Mouse (Mus musculus) CH12.LX (cell line): Measurements from ENCODE around the gene Pxn. TPM values are rescaled to one million over a fixed set of nuclear protein-coding genes. Genes with fewer than 3 reads are reported as not detected.

Experiments used
- DNase-seq: peaks from one replicate; pipeline ENCODE4 v3.0.0-alpha.2; 2013; ENCODE audit errors: extremely low read depth
- H3K27ac ChIP-seq: 2 replicates; pipeline ENCODE4 v1.5.1; 2012; ENCODE audit warnings: low read depth, mild to moderate bottlenecking, control low read depth, moderate library complexity; ENCODE audit not compliant: insufficient read depth
- H3K27me3 ChIP-seq: replicated peaks from 2 replicates; pipeline ENCODE3; 2012; ENCODE audit warnings: inconsistent platforms
- H3K36me3 ChIP-seq, 2 experiments: replicated peaks in 1 of 2; 2 replicates each; pipeline versions ENCODE3 to v1.6.1; 2012; ENCODE audit warnings: inconsistent platforms in 1 of 2, low read length in 1 of 2, mild to moderate bottlenecking in 1 of 2, mixed read lengths in 1 of 2, moderate library complexity in 1 of 2; ENCODE audit not compliant: control insufficient read depth in 1 of 2, insufficient read depth in 1 of 2
- H3K4me1 ChIP-seq, 2 experiments: 2 replicates each; pipeline ENCODE4 v1.6.1; 2012; ENCODE audit warnings: inconsistent platforms in 1 of 2, moderate library complexity in 1 of 2; ENCODE audit not compliant: insufficient read depth in 2 of 2, control insufficient read depth in 1 of 2
- H3K4me2 ChIP-seq: 2 replicates; pipeline ENCODE4 v1.6.1; 2012; ENCODE audit warnings: low read depth, mild to moderate bottlenecking, control low read depth; ENCODE audit not compliant: poor library complexity, insufficient read depth, severe bottlenecking
- H3K4me3 ChIP-seq, 3 experiments: fragments of 150-350 bp in 1 of 3; sonication (generic) in 1 of 3; replicated peaks in 1 of 3; 2 replicates each; pipeline versions ENCODE3 to v1.5.1; 2011 to 2012; ENCODE audit warnings: low read depth in 2 of 3, low read length in 2 of 3, mild to moderate bottlenecking in 2 of 3, moderate library complexity in 2 of 3, control low read depth in 1 of 3, improper control_type of control experiment in 1 of 3, inconsistent platforms in 1 of 3, mixed read lengths in 1 of 3; ENCODE audit not compliant: poor library complexity in 1 of 3
- H3K79me2 ChIP-seq: replicated peaks from 2 replicates; pipeline ENCODE4 v1.6.1; 2012; ENCODE audit warnings: mild to moderate bottlenecking, moderate library complexity; ENCODE audit not compliant: control insufficient read depth, poor library complexity, insufficient read depth, severe bottlenecking; ENCODE audit errors: extremely low read depth
- H3K9ac ChIP-seq: 2 replicates; pipeline ENCODE4 v1.6.1; 2012; ENCODE audit warnings: low read depth, mild to moderate bottlenecking, control low read depth, moderate library complexity; ENCODE audit not compliant: insufficient read depth
- H3K9me3 ChIP-seq: replicated peaks from 2 replicates; pipeline ENCODE3; 2012; ENCODE audit warnings: low read length, inconsistent platforms, mixed read lengths
- BHLHE40 ChIP-seq: IDR thresholded peaks from 2 replicates; pipeline ENCODE4 v1.6.1; 2011; ENCODE audit warnings: mild to moderate bottlenecking, low read depth, low read length, improper control_type of control experiment
- CHD1 ChIP-seq: IDR thresholded peaks from 2 replicates; pipeline ENCODE4 v1.6.1; 2012; ENCODE audit warnings: low read depth, low read length, improper control_type of control experiment, inconsistent platforms
- CTCF ChIP-seq, 2 experiments: IDR thresholded peaks in 1 of 2; conservative IDR thresholded peaks in 1 of 2; 2 replicates each; pipeline ENCODE4 v1.5.1; 2011 to 2012; ENCODE audit warnings: low read depth in 2 of 2, low read length in 2 of 2, improper control_type of control experiment in 1 of 2, inconsistent platforms in 1 of 2, mild to moderate bottlenecking in 1 of 2, moderate library complexity in 1 of 2
- E2F4 ChIP-seq: IDR thresholded peaks from 2 replicates; pipeline ENCODE4 v1.6.1; 2011; ENCODE audit warnings: low read depth, low read length, improper control_type of control experiment; ENCODE audit not compliant: insufficient replicate concordance
- ELF1 ChIP-seq: IDR thresholded peaks from 2 replicates; pipeline ENCODE4 v1.6.1; 2014; ENCODE audit warnings: low read depth, mild to moderate bottlenecking, inconsistent platforms, low read length, improper control_type of control experiment
- HCFC1 ChIP-seq: IDR thresholded peaks from 2 replicates; pipeline ENCODE4 v1.6.1; 2012; ENCODE audit warnings: low read depth, mild to moderate bottlenecking, inconsistent platforms, low read length, improper control_type of control experiment
- IRF4 ChIP-seq: IDR thresholded peaks from 2 replicates; pipeline ENCODE4 v1.6.1; 2014; ENCODE audit warnings: low read depth, mild to moderate bottlenecking, inconsistent platforms, low read length, improper control_type of control experiment
- JUN ChIP-seq: IDR thresholded peaks from 2 replicates; pipeline ENCODE4 v1.6.1; 2011; ENCODE audit warnings: low read depth, mild to moderate bottlenecking, low read length, improper control_type of control experiment, moderate library complexity; ENCODE audit not compliant: insufficient read depth
- KAT2A ChIP-seq: IDR thresholded peaks from 2 replicates; pipeline ENCODE4 v1.6.1; 2012; ENCODE audit warnings: low read length, improper control_type of control experiment, inconsistent platforms; ENCODE audit not compliant: insufficient replicate concordance
- MAFK ChIP-seq: IDR thresholded peaks from 2 replicates; pipeline ENCODE4 v1.6.1; 2011; ENCODE audit warnings: low read length, improper control_type of control experiment; ENCODE audit not compliant: insufficient replicate concordance
- MAX ChIP-seq: IDR thresholded peaks from 2 replicates; pipeline ENCODE4 v1.6.1; 2011; ENCODE audit warnings: low read length, improper control_type of control experiment
- MAZ ChIP-seq: IDR thresholded peaks from 2 replicates; pipeline ENCODE4 v1.6.1; 2012; ENCODE audit warnings: low read depth, mild to moderate bottlenecking, inconsistent platforms, low read length, improper control_type of control experiment, moderate library complexity
- MXI1 ChIP-seq: IDR thresholded peaks from 2 replicates; pipeline ENCODE4 v1.6.1; 2011; ENCODE audit warnings: mild to moderate bottlenecking, low read depth, low read length, improper control_type of control experiment
- PAX5 ChIP-seq: IDR thresholded peaks from 2 replicates; pipeline ENCODE4 v1.6.1; 2012; ENCODE audit warnings: low read length, inconsistent platforms, mixed read lengths
- POLR2A ChIP-seq: IDR thresholded peaks from 2 replicates; pipeline ENCODE4 v1.6.1; 2011; ENCODE audit warnings: low read depth, mild to moderate bottlenecking, improper control_type of control experiment, low read length
- RAD21 ChIP-seq: IDR thresholded peaks from 2 replicates; pipeline ENCODE4 v1.6.1; 2011; ENCODE audit warnings: low read depth, mild to moderate bottlenecking, low read length, improper control_type of control experiment, moderate library complexity
- TBP ChIP-seq: conservative IDR thresholded peaks from 2 replicates; pipeline ENCODE4 v1.6.1; 2011; ENCODE audit warnings: low read depth, low read length, improper control_type of control experiment
- TCF12 ChIP-seq: IDR thresholded peaks from 2 replicates; pipeline ENCODE4 v1.6.1; 2014; ENCODE audit warnings: low read depth, mild to moderate bottlenecking, inconsistent platforms, low read length, improper control_type of control experiment
- USF1 ChIP-seq: IDR thresholded peaks from 2 replicates; pipeline ENCODE4 v1.6.1; 2014; ENCODE audit warnings: low read depth, mild to moderate bottlenecking, inconsistent platforms, low read length, improper control_type of control experiment
- ZMIZ1 ChIP-seq: IDR thresholded peaks from 2 replicates; pipeline ENCODE4 v1.6.1; 2012; ENCODE audit warnings: low read depth, mild to moderate bottlenecking, inconsistent platforms, low read length, improper control_type of control experiment
- ZNF384 ChIP-seq: IDR thresholded peaks from 2 replicates; pipeline ENCODE4 v1.6.1; 2012; ENCODE audit warnings: low read depth, low read length, improper control_type of control experiment, inconsistent platforms
- dilution Hi-C: fragments of 300-500 bp; cut with MboI; formaldehyde crosslinking; loops from 2 replicates; pipeline ENCODE4 v1.14.3; 2020; ENCODE audit warnings: low sequenced_read_pairs; ENCODE audit not compliant: extremely low pct_unique_long_range_greater_than_20kb, extremely low pct_ligation_motif_present
- in situ Hi-C: fragments of 300-500 bp; cut with MboI; formaldehyde crosslinking; loops from 3 replicates; pipeline ENCODE4 v1.14.3; 2019; ENCODE audit warnings: low sequenced_read_pairs, low pct_ligation_motif_present, low pct_unique_long_range_greater_than_20kb, mixed read lengths
- polyA plus RNA-seq: library from polyadenylated mRNA; unstranded; fragments of >175 nt; gene quantifications from 2 replicates; pipeline ENCODE4 v1.2.1, GENCODE M21; 2012; ENCODE audit warnings: low read depth; ENCODE audit not compliant: insufficient read length
- total RNA-seq, 2 experiments: library from RNA; depleted of rRNA; stranded (reverse); fragments of 300-350 nt in 1 of 2; fragments of >200 nt in 1 of 2; gene quantifications; 2 replicates each; pipeline ENCODE4 v1.2.3; 2012 to 2014

The Pxn gene
- total and polyA plus RNA-seq, 3 experiments, result 17.0 to 43.4 (median 21.1) TPM

DNA sequence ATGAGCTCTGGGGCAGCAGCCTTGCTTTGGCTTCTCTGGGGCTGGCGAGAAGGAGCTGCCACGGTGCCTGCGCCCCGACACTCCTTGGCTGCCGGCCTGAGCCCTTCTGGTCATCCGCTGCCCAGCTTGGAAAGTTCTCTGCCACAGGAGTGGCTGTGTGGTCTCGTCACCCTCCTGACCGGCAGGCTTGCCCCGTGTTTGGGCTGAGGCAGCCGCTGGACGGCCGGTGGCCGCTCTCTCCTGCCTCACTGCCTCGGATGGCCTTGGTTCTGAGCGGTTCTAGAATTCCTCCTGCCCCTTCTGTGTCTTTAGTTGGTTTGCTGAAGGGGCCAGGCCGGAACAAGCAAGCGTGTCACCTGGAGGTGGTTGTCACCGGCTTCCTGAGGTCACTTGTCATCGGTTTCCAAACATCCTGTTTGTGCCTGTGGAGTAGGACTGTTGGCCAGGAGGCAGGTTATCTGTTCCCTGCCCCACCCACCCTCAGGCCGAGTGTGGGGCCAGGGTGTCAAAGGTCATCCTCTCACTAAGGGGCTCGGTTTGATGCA, 13.9 kb downstream of the Pxn start:
- H3K4me3 ChIP-seq, result no peak overlapping the region
- H3K9me3 ChIP-seq, result no peaks in the 10 kb centered on the region
- dilution Hi-C loops, result no loop called here
- H3K4me2 ChIP-seq, result no peak overlapping the region
- H3K79me2 ChIP-seq, result 0 out of 2 replicates have a peak, but pooled peaks cover 2% of the 10 kb centered on the region
- no peak overlapping the region for H3K27ac ChIP-seq
- H3K27me3 ChIP-seq, result no peaks in the 10 kb centered on the region
- peaks cover 16 to 64% of the 10 kb centered on the region in 2 experiments for H3K4me1 ChIP-seq
- H3K36me3 ChIP-seq, result peaks cover 0 to 36% of the 10 kb centered on the region in 2 experiments
- no peak for TF ChIP-seq HCFC1
- no peak for TF ChIP-seq CHD1
- no peak for TF ChIP-seq IRF4
- no peak for TF ChIP-seq TCF12
- TF ChIP-seq MAFK, result no peak
- TF ChIP-seq MAZ, result no peak
- no peak for TF ChIP-seq PAX5
- TF ChIP-seq ZNF384, result no peak
- no peak for TF ChIP-seq E2F4
- no peak for TF ChIP-seq RAD21
- TF ChIP-seq JUN, result no peak
- TF ChIP-seq TBP, result no peak
- no peak for TF ChIP-seq USF1
- no peak for TF ChIP-seq CTCF (conservative IDR thresholded peaks at IDR 0.05 in 1 of 2, IDR thresholded peaks at IDR 0.05 in 1 of 2; ENCODE audit: low read depth in 2 of 2, low read length in 2 of 2)
- no peak for TF ChIP-seq BHLHE40
- no peak for TF ChIP-seq ZMIZ1
- no peak for DNase-seq
- H3K9ac ChIP-seq, result no peak overlapping the region
- in situ Hi-C loops, result no loop called here

DNA sequence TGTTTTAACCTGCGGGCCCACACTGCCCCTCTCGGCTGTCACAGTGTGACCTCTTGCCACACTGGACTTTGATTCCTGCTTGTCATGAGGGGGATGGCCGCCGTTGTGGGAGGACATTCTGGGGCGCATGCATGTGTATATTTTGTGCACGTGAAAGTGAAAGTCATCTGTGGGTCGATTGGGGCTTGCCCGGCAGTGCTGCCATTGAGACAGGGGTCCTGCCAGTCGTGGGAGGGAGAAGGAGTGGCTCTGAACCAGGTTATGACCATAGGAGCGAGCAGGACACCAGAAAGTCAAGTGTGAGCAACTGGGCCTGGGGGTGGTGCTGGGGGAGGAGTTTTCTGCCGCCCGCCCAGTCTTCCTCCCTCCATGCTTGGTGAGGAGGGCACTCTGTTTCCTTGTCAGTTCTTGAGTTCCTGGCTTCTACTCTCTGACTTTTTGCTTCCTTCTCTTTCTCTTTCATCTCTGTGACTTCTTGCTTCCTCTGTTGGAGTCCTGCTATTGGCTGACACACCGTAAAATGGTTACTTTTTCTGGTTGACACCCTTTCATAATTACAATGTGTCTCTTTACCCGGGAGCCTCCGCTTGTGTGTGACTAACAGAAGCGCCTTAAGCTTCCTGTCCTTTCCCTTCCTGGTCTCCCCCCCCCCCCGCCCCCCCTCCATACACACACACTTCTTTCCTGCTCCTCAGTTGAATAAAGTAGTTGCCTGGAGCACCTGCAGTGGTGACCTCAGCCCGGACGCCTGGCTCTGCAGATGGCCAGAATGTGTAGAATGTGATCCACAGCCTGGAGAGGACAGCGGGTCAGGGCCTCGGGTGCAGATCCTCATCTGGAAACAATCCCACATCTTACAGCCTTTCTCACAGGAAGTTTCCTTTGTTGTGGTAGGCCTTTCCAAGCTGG, 15.3 kb downstream of the Pxn start:
- TF ChIP-seq MAX (0 out of 2 replicates have a peak, but pooled peaks have one; percentile 18), BHLHE40 (peak; percentile 80), IRF4 (no peak), POLR2A (peak; percentile 39), E2F4 (no peak), HCFC1 (no peak), TCF12 (no peak), KAT2A (no peak), ELF1 (peak; percentile 53), MXI1 (peak; percentile 54)
- H3K4me3 ChIP-seq, result peak overlapping the region; percentile 19 to 43 (median 37)
- peak; percentile 46 for DNase-seq
- 0 out of 2 replicates have a peak, but pooled peaks cover 2% of the 10 kb centered on the region for H3K79me2 ChIP-seq
- H3K27me3 ChIP-seq, result no peaks in the 10 kb centered on the region
- H3K4me1 ChIP-seq, result peaks cover 25 to 65% of the 10 kb centered on the region in 2 experiments
- H3K9me3 ChIP-seq, result no peaks in the 10 kb centered on the region
- dilution Hi-C loops, result no loop called here
- H3K36me3 ChIP-seq, result peaks cover 0 to 48% of the 10 kb centered on the region in 2 experiments
- H3K4me2 ChIP-seq, result peak overlapping the region; percentile 24
- H3K9ac ChIP-seq, result peak overlapping the region; percentile 25
- in situ Hi-C loops, result no loop called here
- H3K27ac ChIP-seq, result peak overlapping the region; percentile 35; the same call in 1 of the 2 replicates
